Comparison of ENCODE assay signal across 12 mouse cellular contexts in genomic region chr15:100936176-100936575, GRCm38 (mm10).
A peak's percentile ranks its signal among the peaks of the same experiment; 100 is the strongest.
DNase-seq lines count a peak whose midpoint lies in the region; ATAC-seq and TF ChIP-seq lines count a peak whose summit lies in the region.
"Had no signal": no experiment of that assay in that cellular context is flagged by ENCODE, and none has a peak within 500 bp of the region (broad histone marks: within the 10 kb centered on the region; RNA-seq: fewer than 3 reads in every experiment).

No protein-coding gene starts in this region.

- H3K27ac ChIP-seq in heart, embryonic 11.5 days (ENCODE audit: low read depth, low read length) = no peak overlapping the region
- no peak overlapping the region for H3K27ac ChIP-seq in heart, adult 2 months
- H3K27ac ChIP-seq in testis, adult 2 months (ENCODE audit: control insufficient read depth, insufficient read depth, low read depth, low read length) = no peak overlapping the region
- peak overlapping the region; percentile 61 for H3K27ac ChIP-seq in limb, embryonic 10.5 days

- WGBS in heart, embryonic 11.5 days (ENCODE audit: insufficient replicate concordance) = 51% methylated on average over 24 of the region's 24 CpGs
- 66% methylated on average over 24 of the region's 24 CpGs for WGBS in heart, adult 2 months
- 56% methylated on average over 24 of the region's 24 CpGs for WGBS in limb, embryonic 10.5 days

- no peak for ATAC-seq in heart, embryonic 11.5 days (replicated peaks; ENCODE audit: insufficient number of reproducible peaks, low FRiP score, low TSS enrichment)

- no peaks in the 10 kb centered on the region for H3K9me3 ChIP-seq in heart, embryonic 11.5 days (replicated peaks; ENCODE audit: control insufficient read depth, low read length)
- no peaks in the 10 kb centered on the region for H3K9me3 ChIP-seq in limb, embryonic 10.5 days (replicated peaks)

- H3K4me2 ChIP-seq in heart, embryonic 11.5 days = peak overlapping the region; percentile 43

- H3K4me3 ChIP-seq in heart, embryonic 11.5 days (ENCODE audit: low read depth, low read length) = no peak overlapping the region
- H3K4me3 ChIP-seq in heart, adult 2 months = no peak overlapping the region
- H3K4me3 ChIP-seq in testis, adult 2 months (ENCODE audit: control insufficient read depth, low read depth, low read length) = peak overlapping the region; percentile 68
- peak overlapping the region; percentile 34; the same call in 1 of the 2 replicates for H3K4me3 ChIP-seq in limb, embryonic 10.5 days

- no peaks in the 10 kb centered on the region for H3K36me3 ChIP-seq in heart, embryonic 11.5 days (ENCODE audit: control insufficient read depth, insufficient read depth, low read length)
- H3K36me3 ChIP-seq in heart, adult 2 months (ENCODE audit: control insufficient read depth, insufficient read depth, low read length) = no peaks in the 10 kb centered on the region
- no peaks in the 10 kb centered on the region for H3K36me3 ChIP-seq in testis, adult 2 months (ENCODE audit: control insufficient read depth, insufficient read depth, low read length)
- H3K36me3 ChIP-seq in limb, embryonic 10.5 days = peaks cover 3% of the 10 kb centered on the region; the same call in 1 of the 2 replicates

- H3K27me3 ChIP-seq in heart, embryonic 11.5 days (ENCODE audit: control insufficient read depth, insufficient read depth, low read length) = no peaks in the 10 kb centered on the region
- no peaks in the 10 kb centered on the region for H3K27me3 ChIP-seq in heart, adult 2 months (ENCODE audit: control insufficient read depth, insufficient read depth, low read length)
- H3K27me3 ChIP-seq in testis, adult 2 months (ENCODE audit: control insufficient read depth, insufficient read depth, low read length) = no peaks in the 10 kb centered on the region
- H3K27me3 ChIP-seq in limb, embryonic 10.5 days (ENCODE audit: low read depth, poor library complexity, severe bottlenecking) = no peaks in the 10 kb centered on the region

- TF ChIP-seq EP300 in heart, adult 2 months (IDR thresholded peaks at IDR 0.05; ENCODE audit: insufficient read depth, low read depth, low read length) = no peak

- no peaks in the 10 kb centered on the region for H3K4me1 ChIP-seq in heart, embryonic 11.5 days (ENCODE audit: control insufficient read depth, insufficient read depth, low read length)
- H3K4me1 ChIP-seq in heart, adult 2 months (ENCODE audit: control insufficient read depth, insufficient read depth, low read length) = no peaks in the 10 kb centered on the region
- H3K4me1 ChIP-seq in testis, adult 2 months (ENCODE audit: control insufficient read depth, insufficient read depth, low read length) = peaks cover 12% of the 10 kb centered on the region
- H3K4me1 ChIP-seq in limb, embryonic 10.5 days = peaks cover 29% of the 10 kb centered on the region

- H3K79me2 ChIP-seq in heart, adult 2 months (replicated peaks; ENCODE audit: control insufficient read depth, insufficient read depth, low read length) = no peaks in the 10 kb centered on the region

- H3K9ac ChIP-seq in heart, embryonic 11.5 days (ENCODE audit: low read depth, low read length) = no peak overlapping the region
- H3K9ac ChIP-seq in heart, adult 2 months (ENCODE audit: low read depth, low read length) = no peak overlapping the region

- DNase-seq in heart, adult 2 months = no peak
- DNase-seq in testis, postnatal 14 days (ENCODE audit: low spot score) = no peak
- DNase-seq in limb, embryonic 10.5 days (ENCODE audit: low spot score) = peak; percentile 44
- DNase-seq in yolk sac, embryonic 10.5 days (ENCODE audit: low spot score) = peak; percentile 62
- no peak for DNase-seq in natural killer cell, adult 2 months (ENCODE audit: low spot score in 2 of 2)
- DNase-seq in MN1 (ENCODE audit: low spot score) = no peak
- DNase-seq: cerebellum, adult 9-11 months; gastrocnemius, postnatal 10 days; layer of hippocampus, adult 9-11 months; lung, postnatal 36 days had no signal

- TF ChIP-seq CTCF in heart, adult 2 months (IDR thresholded peaks at IDR 0.05) = no peak
- no peak for TF ChIP-seq CTCF in testis, adult 2 months (IDR thresholded peaks at IDR 0.05; ENCODE audit: control insufficient read depth, insufficient read depth, insufficient replicate concordance, low read depth, low read length)

- no peak for TF ChIP-seq POLR2A in heart, adult 2 months (IDR thresholded peaks at IDR 0.05; ENCODE audit: insufficient read depth, low read depth, low read length)
- TF ChIP-seq POLR2A in testis, adult 2 months (IDR thresholded peaks at IDR 0.05; ENCODE audit: control insufficient read depth, low read depth, low read length) = no peak

- intact Hi-C loops in heart, adult 2 months (cut with DNase I) = no loop called here

Comparison
In these comparisons a context has a peak if more than half of its experiments do, and no peak if none do; other contexts are left out.
1. H3K4me3 ChIP-seq: peak in testis, adult 2 months (single experiment) and limb, embryonic 10.5 days (single experiment); none in heart, embryonic 11.5 days (single experiment) and heart, adult 2 months (single experiment).
2. DNase-seq: peak in limb, embryonic 10.5 days (single experiment) and yolk sac, embryonic 10.5 days (single experiment); none in heart, adult 2 months (0 of 2), testis, postnatal 14 days (single experiment), natural killer cell, adult 2 months (0 of 2) and MN1 (single experiment).